Mouse (Mus musculus): Measurements from ENCODE around the gene Coch. TPM values are rescaled to one million over a fixed set of nuclear protein-coding genes. Genes with fewer than 3 reads are reported as not detected.
"Not testable (repeated sequence)": the region's sequence is repeated elsewhere in the genome, so short reads cannot be mapped to it uniquely, and the experiment has no call there.

Gene Coch
- total RNA-seq, 4 experiments from 2014 or later = 0.16 to 0.94 (median 0.27) TPM

DNA sequence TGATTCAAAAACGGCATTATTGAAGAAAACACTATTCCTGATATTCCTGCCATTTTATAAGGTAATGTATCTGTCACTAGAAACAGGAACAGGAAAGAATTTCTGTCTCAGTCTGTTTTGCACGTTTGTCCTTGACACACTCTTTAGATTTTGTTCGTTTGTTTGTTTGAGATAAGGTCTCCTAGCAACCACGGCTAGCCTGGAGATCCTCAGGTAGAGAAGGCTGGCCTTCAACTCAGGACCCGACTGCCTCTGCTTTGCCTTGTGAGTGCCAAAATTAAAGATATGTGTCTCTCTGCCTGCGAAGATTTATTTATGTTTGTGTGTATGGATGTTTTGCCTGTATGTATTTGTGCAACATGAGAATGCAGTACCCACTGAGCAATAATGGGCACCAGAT lies 48.7 kb downstream of the Coch start:
- no peak for DNase-seq (ENCODE audit: low spot score)

DNA sequence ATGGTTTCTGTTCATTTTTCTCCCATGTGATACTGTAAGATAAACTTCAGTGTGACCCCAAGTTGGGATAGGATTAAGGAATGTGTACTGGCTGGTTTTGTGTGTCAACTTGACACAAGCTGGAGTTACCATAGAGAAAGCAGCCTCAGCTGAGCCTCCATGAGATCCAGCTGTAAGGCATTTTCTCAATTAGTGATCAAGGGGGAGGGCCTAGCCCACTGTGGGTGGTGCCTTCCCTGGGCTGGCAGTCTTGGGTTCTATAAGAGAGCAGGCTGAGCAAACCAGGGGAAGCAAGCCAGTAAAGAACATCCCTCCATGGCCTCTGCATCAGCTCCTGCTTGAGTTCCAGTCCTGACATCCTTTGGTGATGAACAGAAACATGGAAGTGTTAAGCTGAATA lies 56.3 kb downstream of the Coch start:
- DNase-seq (ENCODE audit: low spot score) = not testable (repeated sequence)

Other genes starting within 250 kb of the Coch start
- gene G2e3, start 245.3 kb upstream of the Coch start, total RNA-seq (2022) = 1 to 10 TPM; 1.9 to 2.6 (median 2.3) TPM
- gene Scfd1, start 215.8 kb upstream of the Coch start, total RNA-seq (2022) = 10 to 100 TPM; 22.2 to 25.6 (median 22.6) TPM
- gene Ap4s1, start 97.7 kb downstream of the Coch start, total RNA-seq (2022) = 10 to 100 TPM; 53.3 to 65.5 (median 58.8) TPM
- 100 to 1,000 TPM in 2 of 4 experiments, 10 to 100 TPM in 2; 96.2 to 109 (median 103) TPM for gene Strn3, start 98.6 kb downstream of the Coch start, total RNA-seq (2022)
- 10 to 100 TPM; 77.7 to 80.2 (median 79.4) TPM for gene Hectd1, start 236.2 kb downstream of the Coch start, total RNA-seq (2022)

Data from heart, adult 8-10 months (tissue).